Mouse (Mus musculus) stomach, postnatal 0 days (tissue): Measurements from ENCODE around the gene Akap8. TPM values are rescaled to one million over a fixed set of nuclear protein-coding genes. Genes with fewer than 3 reads are reported as not detected.
A peak's percentile ranks its signal among the peaks of the same experiment; 100 is the strongest.

Source experiments
- ATAC-seq: fragments of 200-750 bp; cut with Nextera tagmentation; 2 replicates; pipeline ENCODE4 v1.8.0; 2017; ENCODE audit not compliant: low FRiP score, low TSS enrichment
- DNase-seq: peaks from one replicate; pipeline ENCODE4 v3.0.0-alpha.2; 2016; ENCODE audit warnings: low spot score
- H3K27ac ChIP-seq: fragments of 300-500 bp; sonication (generic); replicated peaks from 2 replicates; pipeline ENCODE4 v1.5.1; 2014; ENCODE audit warnings: mild to moderate bottlenecking, control low read depth
- H3K27me3 ChIP-seq: fragments of 300-500 bp; sonication (generic); 2 replicates; pipeline ENCODE4 v1.6.1; 2014; ENCODE audit warnings: low read length; ENCODE audit not compliant: control insufficient read depth, insufficient read depth
- H3K36me3 ChIP-seq: fragments of 300-500 bp; sonication (generic); 2 replicates; pipeline ENCODE4 v1.6.1; 2014; ENCODE audit warnings: low read length, mixed read lengths; ENCODE audit not compliant: control insufficient read depth, insufficient read depth
- H3K4me1 ChIP-seq: fragments of 300-500 bp; sonication (generic); replicated peaks from 2 replicates; pipeline ENCODE4 v1.6.1; 2014; ENCODE audit warnings: antibody characterized with exemption; ENCODE audit not compliant: control insufficient read depth, insufficient read depth
- H3K4me2 ChIP-seq: fragments of 300-500 bp; sonication (generic); replicated peaks from 2 replicates; pipeline ENCODE4 v1.6.1; 2014; ENCODE audit warnings: low read depth, mild to moderate bottlenecking, control low read depth, moderate library complexity
- H3K4me3 ChIP-seq: fragments of 300-500 bp; sonication (generic); 2 replicates; pipeline ENCODE4 v1.5.1; 2014; ENCODE audit warnings: low read depth, low read length, control low read depth
- H3K9ac ChIP-seq: fragments of 300-500 bp; sonication (generic); 2 replicates; pipeline ENCODE4 v1.6.1; 2014; ENCODE audit warnings: mild to moderate bottlenecking, low read length, control low read depth, mixed read lengths
- H3K9me3 ChIP-seq: fragments of 300-500 bp; sonication (generic); 2 replicates; pipeline ENCODE4 v1.6.1; 2016; ENCODE audit warnings: low read length; ENCODE audit not compliant: control insufficient read depth
- CTCF ChIP-seq: IDR thresholded peaks from 2 replicates; pipeline ENCODE4 v1.5.1; 2016; ENCODE audit warnings: antibody characterized with exemption, low read depth, mild to moderate bottlenecking, moderate library complexity
- EP300 ChIP-seq: optimal IDR thresholded peaks from 2 replicates; pipeline ENCODE3; 2016; ENCODE audit warnings: antibody characterized with exemption
- WGBS: fragments of 180-500 bp; shearing (Covaris S2); extraction: QIAGEN DNeasy Blood & Tissue Kit; methylation state at CpG from one replicate; pipeline ENCODE4 v1.1.7; 2014; 5-methylcytosine and 5-hydroxymethylcytosine counted together
- polyA plus RNA-seq: library from polyadenylated mRNA; unstranded; fragments of >200 nt; fragmentation: Nextera tagmentation; extraction: Ambion mirVana; gene quantifications from 2 replicates; pipeline ENCODE4 v1.2.1, GENCODE M21; 2015

The Akap8 gene
- polyA plus RNA-seq, 1 experiment from 2014 or later = 30.3 TPM

- no peak overlapping the region for H3K27ac ChIP-seq
- ATAC-seq (no peak), DNase-seq (no peak)
- no peak overlapping the region for H3K9ac ChIP-seq
- TF ChIP-seq CTCF (no peak), EP300 (no peak)
- H3K36me3 ChIP-seq = no peaks in the 10 kb centered on the region
- WGBS = 79% methylated on average over 4 of the region's 4 CpGs
- no peaks in the 10 kb centered on the region for H3K4me1 ChIP-seq
- no peak overlapping the region for H3K4me2 ChIP-seq
- H3K9me3 ChIP-seq = no peaks in the 10 kb centered on the region
- H3K4me3 ChIP-seq = no peak overlapping the region
- no peaks in the 10 kb centered on the region for H3K27me3 ChIP-seq
Measured at GRCm38 (mm10) chr17:32295160-32295559, 25.9 kb downstream of the Akap8 start.

GRCm38 (mm10) chr17:32285138-32285670 lies 35.8 kb downstream of the Akap8 start:
- Histone ChIP-seq H3K4me2 (peak overlapping the region; percentile 69), H3K4me1 (no peaks in the 10 kb centered on the region), H3K9ac (peak overlapping the region; percentile 97), H3K9me3 (no peaks in the 10 kb centered on the region), H3K36me3 (no peaks in the 10 kb centered on the region), H3K27me3 (no peaks in the 10 kb centered on the region), H3K4me3 (peak overlapping the region; percentile 97), H3K27ac (peak overlapping the region; percentile 100)
- DNase-seq (no peak), ATAC-seq (no peak)
- WGBS = 27% methylated on average over 6 of the region's 6 CpGs
- no peak for TF ChIP-seq EP300
- TF ChIP-seq CTCF = no peak

- Histone ChIP-seq H3K4me3 (peak within 1 kb of the TSS; percentile 97), H3K9ac (peak within 1 kb of the TSS; percentile 97), H3K27me3 (no peaks in the 10 kb centered on the region), H3K9me3 (no peaks in the 10 kb centered on the region), H3K36me3 (no peaks in the 10 kb centered on the region), H3K27ac (peak within 1 kb of the TSS; percentile 100), H3K4me2 (peak within 1 kb of the TSS; percentile 69), H3K4me1 (no peaks in the 10 kb centered on the region)
- TF ChIP-seq CTCF (peak; percentile 17; the same call in 1 of the 2 replicates), EP300 (no peak)
- DNase-seq (peak; percentile 93), ATAC-seq (peak; percentile 90)
- WGBS = 1% methylated on average over 70 of the region's 100 CpGs
Measured at GRCm38 (mm10) chr17:32284262-32285137, 36.5 kb downstream of the Akap8 start, which contains the start of gene Brd4. TSS of gene Brd4 (minus strand) at chr17:32284722.

GRCm38 (mm10) chr17:32283771-32284221 lies 37.2 kb downstream of the Akap8 start:
- no peaks in the 10 kb centered on the region for H3K4me1 ChIP-seq
- H3K36me3 ChIP-seq = no peaks in the 10 kb centered on the region
- DNase-seq (peak; percentile 78), ATAC-seq (peak; percentile 71)
- peak overlapping the region; percentile 97 for H3K9ac ChIP-seq
- H3K27me3 ChIP-seq = no peaks in the 10 kb centered on the region
- peak overlapping the region; percentile 97 for H3K4me3 ChIP-seq
- TF ChIP-seq EP300 (no peak), CTCF (no peak)
- peak overlapping the region; percentile 100 for H3K27ac ChIP-seq
- H3K9me3 ChIP-seq = no peaks in the 10 kb centered on the region
- peak overlapping the region; percentile 69 for H3K4me2 ChIP-seq
- under 1% methylated on average over 27 of the region's 41 CpGs for WGBS

- DNase-seq = peak; percentile 58
- peak overlapping the region; percentile 97 for H3K9ac ChIP-seq
- peak overlapping the region; percentile 69 for H3K4me2 ChIP-seq
- H3K4me1 ChIP-seq = no peaks in the 10 kb centered on the region
- WGBS = 6% methylated on average over 7 of the region's 7 CpGs
- peak overlapping the region; percentile 100 for H3K27ac ChIP-seq
- H3K36me3 ChIP-seq = no peaks in the 10 kb centered on the region
- TF ChIP-seq CTCF = no peak
- TF ChIP-seq EP300 = no peak
- ATAC-seq = peak; percentile 53
- no peaks in the 10 kb centered on the region for H3K27me3 ChIP-seq
- H3K4me3 ChIP-seq = peak overlapping the region; percentile 97
- no peaks in the 10 kb centered on the region for H3K9me3 ChIP-seq
Measured at GRCm38 (mm10) chr17:32283341-32283740, 37.7 kb downstream of the Akap8 start.
